8 mouse cellular contexts compared by ENCODE assay signal in genomic region chr17:35813653-35814052, GRCm38 (mm10). TPM values are rescaled to one million over a fixed set of nuclear protein-coding genes. Genes with fewer than 3 reads are reported as not detected.
DNase-seq lines count a peak whose midpoint lies in the region; ATAC-seq and TF ChIP-seq lines count a peak whose summit lies in the region.

No protein-coding gene starts in this region.

- no peak for DNase-seq in heart, postnatal 4 days
- DNase-seq in thymus, adult 2 months, result peak; percentile 23
- no peak for DNase-seq in thymus, postnatal 0 days (ENCODE audit: low spot score)
- peak; percentile 56 for DNase-seq in stomach, postnatal 0 days (ENCODE audit: low spot score)
- no peak for DNase-seq in layer of hippocampus, postnatal 25 days (ENCODE audit: extremely low spot score in 1 of 2, low spot score in 1 of 2)
- no peak for DNase-seq in cerebellum, postnatal 25 days

- peak overlapping the region; percentile 39 for H3K4me2 ChIP-seq in heart, embryonic 13.5 days
- H3K4me2 ChIP-seq in intestine, embryonic 16.5 days (ENCODE audit: low read depth, low read length), result no peak overlapping the region
- H3K4me2 ChIP-seq in stomach, postnatal 0 days (replicated peaks; ENCODE audit: low read depth), result 0 out of 2 replicates have a peak overlapping the region, but pooled peaks have one; percentile 12

- WGBS in heart, embryonic 13.5 days, result 55% methylated on average over 7 of the region's 7 CpGs
- WGBS in thymus, adult 2 months, result 18% methylated on average over 7 of the region's 7 CpGs
- 63% methylated on average over 7 of the region's 7 CpGs for WGBS in intestine, embryonic 16.5 days
- WGBS in stomach, postnatal 0 days, result 44% methylated on average over 7 of the region's 7 CpGs

- H3K9me3 ChIP-seq in heart, embryonic 13.5 days, result no peaks in the 10 kb centered on the region
- H3K9me3 ChIP-seq in intestine, embryonic 16.5 days (ENCODE audit: control insufficient read depth, low read length), result no peaks in the 10 kb centered on the region
- no peaks in the 10 kb centered on the region for H3K9me3 ChIP-seq in stomach, postnatal 0 days (ENCODE audit: control insufficient read depth, low read length)

- H3K27ac ChIP-seq in heart, embryonic 13.5 days (replicated peaks), result peak overlapping the region; percentile 99
- no peak overlapping the region for H3K27ac ChIP-seq in thymus, adult 2 months (ENCODE audit: control insufficient read depth, insufficient read depth, low read length)
- H3K27ac ChIP-seq in intestine, embryonic 16.5 days (ENCODE audit: low read length), result peak overlapping the region; percentile 74
- H3K27ac ChIP-seq in stomach, postnatal 0 days (replicated peaks), result peak overlapping the region; percentile 92

- no peak for TF ChIP-seq POLR2A in thymus, adult 2 months (IDR thresholded peaks at IDR 0.05; ENCODE audit: control insufficient read depth, extremely low read depth, insufficient read depth, low read length, poor library complexity)

- H3K4me3 ChIP-seq in heart, embryonic 13.5 days, result no peak overlapping the region
- no peak overlapping the region for H3K4me3 ChIP-seq in thymus, adult 2 months (ENCODE audit: control insufficient read depth, insufficient read depth, low read length)
- no peak overlapping the region for H3K4me3 ChIP-seq in intestine, embryonic 16.5 days (ENCODE audit: low read length)
- no peak overlapping the region for H3K4me3 ChIP-seq in stomach, postnatal 0 days (ENCODE audit: low read depth, low read length)

- TF ChIP-seq CTCF in thymus, adult 2 months (IDR thresholded peaks at IDR 0.05; ENCODE audit: borderline replicate concordance, control insufficient read depth, extremely low read depth, insufficient read depth, low read length, poor library complexity), result no peak
- TF ChIP-seq CTCF in stomach, postnatal 0 days (IDR thresholded peaks at IDR 0.05; ENCODE audit: low read depth), result no peak

- peaks cover 69% of the 10 kb centered on the region for H3K4me1 ChIP-seq in heart, embryonic 13.5 days
- no peaks in the 10 kb centered on the region; the same call in 1 of the 2 replicates for H3K4me1 ChIP-seq in thymus, adult 2 months (replicated peaks; ENCODE audit: control insufficient read depth, insufficient read depth, low read length)
- peaks cover 41% of the 10 kb centered on the region for H3K4me1 ChIP-seq in intestine, embryonic 16.5 days (ENCODE audit: control insufficient read depth, insufficient read depth, low read length)
- peaks cover 10% of the 10 kb centered on the region for H3K4me1 ChIP-seq in stomach, postnatal 0 days (replicated peaks; ENCODE audit: control insufficient read depth, insufficient read depth)

- H3K36me3 ChIP-seq in heart, embryonic 13.5 days, result no peaks in the 10 kb centered on the region
- H3K36me3 ChIP-seq in thymus, adult 2 months (ENCODE audit: control insufficient read depth, insufficient read depth, low read length), result no peaks in the 10 kb centered on the region
- H3K36me3 ChIP-seq in intestine, embryonic 16.5 days (ENCODE audit: control insufficient read depth, insufficient read depth, low read length), result no peaks in the 10 kb centered on the region
- H3K36me3 ChIP-seq in stomach, postnatal 0 days (ENCODE audit: control insufficient read depth, insufficient read depth, low read length), result no peaks in the 10 kb centered on the region

- H3K9ac ChIP-seq in heart, embryonic 13.5 days, result peak overlapping the region; percentile 72
- H3K9ac ChIP-seq in intestine, embryonic 16.5 days (ENCODE audit: low read depth, low read length), result peak overlapping the region; percentile 8; the same call in 1 of the 2 replicates
- H3K9ac ChIP-seq in stomach, postnatal 0 days (ENCODE audit: low read length), result peak overlapping the region; percentile 0; the same call in 1 of the 2 replicates

- ATAC-seq in heart, embryonic 13.5 days (ENCODE audit: extremely low read depth, insufficient number of reproducible peaks, low FRiP score, low TSS enrichment), result no peak
- ATAC-seq in intestine, embryonic 16.5 days, result peak; percentile 39
- peak; percentile 77 for ATAC-seq in stomach, postnatal 0 days (ENCODE audit: low FRiP score, low TSS enrichment)

- TF ChIP-seq EP300 in stomach, postnatal 0 days (optimal IDR thresholded peaks at IDR 0.05), result no peak

- H3K27me3 ChIP-seq in heart, embryonic 13.5 days (replicated peaks), result no peaks in the 10 kb centered on the region
- H3K27me3 ChIP-seq in thymus, adult 2 months (ENCODE audit: control insufficient read depth, insufficient read depth, low read length), result no peaks in the 10 kb centered on the region
- H3K27me3 ChIP-seq in intestine, embryonic 16.5 days (replicated peaks; ENCODE audit: control insufficient read depth, insufficient read depth, low read length), result no peaks in the 10 kb centered on the region
- H3K27me3 ChIP-seq in stomach, postnatal 0 days (ENCODE audit: control insufficient read depth, insufficient read depth, low read length), result no peaks in the 10 kb centered on the region

RNA-seq across cellular contexts. Expression of gene Ier3, which starts 7.8 kb away (rescaled TPM):
- 41.7 and 49.9 TPM in 2 replicates for polyA plus RNA-seq in heart, embryonic 13.5 days (2015; fragmentation: Nextera tagmentation; extraction: Ambion mirVana)
- 10 to 100 TPM; 39.7 to 42.5 TPM for total RNA-seq in heart, postnatal 4 days (2021)
- polyA plus RNA-seq in thymus, adult 2 months (2012; rRNA removed), result 6.2 and 6.4 TPM in 2 replicates
- polyA plus RNA-seq in thymus, postnatal 0 days (2015; fragmentation: Nextera tagmentation; extraction: Ambion mirVana), result 18.1 and 19.0 TPM in 2 replicates
- polyA plus RNA-seq in intestine, embryonic 16.5 days (2015; fragmentation: Nextera tagmentation; extraction: Ambion mirVana), result 16.0 and 16.2 TPM in 2 replicates
- polyA plus RNA-seq in stomach, postnatal 0 days (2015; fragmentation: Nextera tagmentation; extraction: Ambion mirVana), result 74.8 and 79.5 TPM in 2 replicates
- 1 to 10 TPM; 3.2 to 5.1 TPM for total RNA-seq in layer of hippocampus, postnatal 25 days (2021)

RNA-seq across cellular contexts. Expression of gene Flot1, which starts 9.4 kb away (rescaled TPM):
- 81.1 and 99.0 TPM in 2 replicates for polyA plus RNA-seq in heart, embryonic 13.5 days (2015; fragmentation: Nextera tagmentation; extraction: Ambion mirVana)
- 100 to 1,000 TPM in 1 of 2 experiments, 10 to 100 TPM in 1; 97.8 to 105 TPM for total RNA-seq in heart, postnatal 4 days (2021)
- polyA plus RNA-seq in thymus, adult 2 months (2012; rRNA removed), result 62.4 and 70.4 TPM in 2 replicates
- 88.3 and 93.1 TPM in 2 replicates for polyA plus RNA-seq in thymus, postnatal 0 days (2015; fragmentation: Nextera tagmentation; extraction: Ambion mirVana)
- 56.9 and 58.5 TPM in 2 replicates for polyA plus RNA-seq in intestine, embryonic 16.5 days (2015; fragmentation: Nextera tagmentation; extraction: Ambion mirVana)
- polyA plus RNA-seq in stomach, postnatal 0 days (2015; fragmentation: Nextera tagmentation; extraction: Ambion mirVana), result 41.0 and 43.5 TPM in 2 replicates
- total RNA-seq in layer of hippocampus, postnatal 25 days (2021), result 100 to 1,000 TPM; 122 to 132 TPM

RNA-seq across cellular contexts. Expression of gene Tubb5, which starts 24.5 kb away (rescaled TPM):
- 741 and 743 TPM in 2 replicates for polyA plus RNA-seq in heart, embryonic 13.5 days (2015; fragmentation: Nextera tagmentation; extraction: Ambion mirVana)
- total RNA-seq in heart, postnatal 4 days (2021), result 100 to 1,000 TPM; 908 to 913 TPM
- 1,522 and 2,049 TPM in 2 replicates for polyA plus RNA-seq in thymus, adult 2 months (2012; rRNA removed)
- polyA plus RNA-seq in thymus, postnatal 0 days (2015; fragmentation: Nextera tagmentation; extraction: Ambion mirVana), result 942 and 997 TPM in 2 replicates
- 559 and 622 TPM in 2 replicates for polyA plus RNA-seq in intestine, embryonic 16.5 days (2015; fragmentation: Nextera tagmentation; extraction: Ambion mirVana)
- 251 and 296 TPM in 2 replicates for polyA plus RNA-seq in stomach, postnatal 0 days (2015; fragmentation: Nextera tagmentation; extraction: Ambion mirVana)
- total RNA-seq in layer of hippocampus, postnatal 25 days (2021), result 100 to 1,000 TPM; 381 to 413 TPM

RNA-seq across cellular contexts. Expression of gene Mdc1, which starts 27.7 kb away (rescaled TPM):
- 17.7 and 18.4 TPM in 2 replicates for polyA plus RNA-seq in heart, embryonic 13.5 days (2015; fragmentation: Nextera tagmentation; extraction: Ambion mirVana)
- total RNA-seq in heart, postnatal 4 days (2021), result 10 to 100 TPM; 37.9 to 40.6 TPM
- 17.4 and 22.4 TPM in 2 replicates for polyA plus RNA-seq in thymus, adult 2 months (2012; rRNA removed)
- 6.7 TPM in 2 replicates for polyA plus RNA-seq in thymus, postnatal 0 days (2015; fragmentation: Nextera tagmentation; extraction: Ambion mirVana)
- 10.0 and 11.8 TPM in 2 replicates for polyA plus RNA-seq in intestine, embryonic 16.5 days (2015; fragmentation: Nextera tagmentation; extraction: Ambion mirVana)
- 2.1 and 2.2 TPM in 2 replicates for polyA plus RNA-seq in stomach, postnatal 0 days (2015; fragmentation: Nextera tagmentation; extraction: Ambion mirVana)
- total RNA-seq in layer of hippocampus, postnatal 25 days (2021), result 10 to 100 TPM; 12.1 to 16.5 TPM

RNA-seq across cellular contexts. Expression of gene Nrm, which starts 47.5 kb away (rescaled TPM):
- 43.5 and 50.5 TPM in 2 replicates for polyA plus RNA-seq in heart, embryonic 13.5 days (2015; fragmentation: Nextera tagmentation; extraction: Ambion mirVana)
- total RNA-seq in heart, postnatal 4 days (2021), result 10 to 100 TPM; 26.3 to 32.2 TPM
- 82.8 and 111 TPM in 2 replicates for polyA plus RNA-seq in thymus, adult 2 months (2012; rRNA removed)
- 53.7 and 59.1 TPM in 2 replicates for polyA plus RNA-seq in thymus, postnatal 0 days (2015; fragmentation: Nextera tagmentation; extraction: Ambion mirVana)
- 47.7 and 51.7 TPM in 2 replicates for polyA plus RNA-seq in intestine, embryonic 16.5 days (2015; fragmentation: Nextera tagmentation; extraction: Ambion mirVana)
- polyA plus RNA-seq in stomach, postnatal 0 days (2015; fragmentation: Nextera tagmentation; extraction: Ambion mirVana), result 27.3 and 27.4 TPM in 2 replicates
- total RNA-seq in layer of hippocampus, postnatal 25 days (2021), result 1 to 10 TPM; 2.1 to 3.5 TPM

Comparison
In these comparisons a context has a peak if more than half of its experiments do, and no peak if none do; other contexts are left out.
1. DNase-seq: peak in thymus, adult 2 months (single experiment) and stomach, postnatal 0 days (single experiment); none in heart, postnatal 4 days (single experiment), thymus, postnatal 0 days (single experiment), layer of hippocampus, postnatal 25 days (0 of 2) and cerebellum, postnatal 25 days (0 of 2).
2. H3K9ac ChIP-seq: peak in every context shown above with its lines; median percentile 72 in heart, embryonic 13.5 days; 8 in intestine, embryonic 16.5 days; 0 in stomach, postnatal 0 days.